19 mouse cellular contexts compared by ENCODE assay signal in the genomic region with DNA sequence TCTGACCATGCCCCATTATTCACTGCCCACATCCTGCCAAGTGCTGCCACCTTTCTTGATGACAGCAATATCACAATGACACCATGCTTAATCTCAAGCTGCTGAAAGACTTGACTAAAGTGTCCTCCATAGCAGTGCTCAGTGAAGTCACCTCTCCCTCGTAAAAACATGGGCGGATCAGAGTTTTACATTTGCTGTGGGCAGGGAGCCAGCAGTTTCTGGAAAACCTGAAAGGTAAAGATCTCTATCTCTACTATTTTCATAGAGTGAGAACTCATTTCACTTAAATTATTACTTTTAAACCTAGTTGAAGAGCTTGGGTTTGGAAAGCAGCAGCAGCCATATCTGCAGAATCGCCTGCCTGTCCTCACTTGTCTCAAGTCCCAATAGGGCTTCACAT.
"Had no signal": no experiment of that assay in that cellular context is flagged by ENCODE, and none has a peak within 500 bp of the region (broad histone marks: within the 10 kb centered on the region; RNA-seq: fewer than 3 reads in every experiment).

No protein-coding gene starts in this region.

- H3K9ac ChIP-seq: limb, embryonic 15.5 days; liver, embryonic 12.5 days; lung, embryonic 14.5 days; neural tube, embryonic 12.5 days had no signal

- H3K27me3 ChIP-seq: limb, embryonic 15.5 days; liver, embryonic 12.5 days; neural tube, embryonic 12.5 days had no signal

- H3K4me2 ChIP-seq: limb, embryonic 15.5 days; liver, embryonic 12.5 days; lung, embryonic 14.5 days; neural tube, embryonic 12.5 days had no signal

- H3K4me3 ChIP-seq: layer of hippocampus, adult 2 months; limb, embryonic 15.5 days; liver, embryonic 12.5 days; midbrain, embryonic 10.5 days; myocyte; neural tube, embryonic 12.5 days had no signal

- H3K9me3 ChIP-seq: limb, embryonic 15.5 days; liver, embryonic 12.5 days; midbrain, embryonic 10.5 days; neural tube, embryonic 12.5 days had no signal

- ATAC-seq: liver, embryonic 12.5 days had no signal

- DNase-seq: kidney, adult 11 months; kidney, adult 9 months; kidney, postnatal 36 days; left cerebral cortex, postnatal 4 days; lung, embryonic 14.5 days; lung, postnatal 4 days; midbrain, embryonic 14.5 days; retina, postnatal 1 day; right cerebral cortex, postnatal 4 days; spleen, adult 18-20 months; thymus, adult 18-20 months; thymus, postnatal 25 days had no signal

- H3K27ac ChIP-seq: kidney, postnatal 0 days; layer of hippocampus, adult 2 months; limb, embryonic 15.5 days; liver, embryonic 12.5 days; midbrain, embryonic 10.5 days; neural tube, embryonic 12.5 days had no signal

- H3K36me3 ChIP-seq: limb, embryonic 15.5 days; liver, embryonic 12.5 days; midbrain, embryonic 10.5 days; neural tube, embryonic 12.5 days had no signal

- H3K4me1 ChIP-seq: limb, embryonic 15.5 days; liver, embryonic 12.5 days; midbrain, embryonic 10.5 days; neural tube, embryonic 12.5 days had no signal
